Mouse (Mus musculus) hindbrain, embryonic 14.5 days (tissue): Measurements from ENCODE around the gene Cntnap1. TPM values are rescaled to one million over a fixed set of nuclear protein-coding genes. Genes with fewer than 3 reads are reported as not detected.
"Not testable (repeated sequence)": the region's sequence is repeated elsewhere in the genome, so short reads cannot be mapped to it uniquely, and the experiment has no call there.

Source experiments
- ATAC-seq: fragments of 200-750 bp; cut with Nextera tagmentation; 2 replicates; pipeline ENCODE4 v1.8.0; 2017; ENCODE audit warnings: moderate number of reproducible peaks, mild to moderate bottlenecking, moderate TSS enrichment, moderate library complexity; ENCODE audit not compliant: low FRiP score
- DNase-seq: peaks from one replicate; pipeline ENCODE4 v3.0.0-alpha.2; 2015; ENCODE audit warnings: low spot score
- H3K27ac ChIP-seq: fragments of 300-500 bp; sonication (generic); 2 replicates; pipeline ENCODE4 v1.5.1; 2014; ENCODE audit warnings: mild to moderate bottlenecking, moderate library complexity
- H3K27me3 ChIP-seq: fragments of 300-500 bp; sonication (generic); 2 replicates; pipeline ENCODE4 v1.6.1; 2014; ENCODE audit warnings: mild to moderate bottlenecking, low read length, mixed read lengths; ENCODE audit not compliant: control insufficient read depth, insufficient read depth
- H3K36me3 ChIP-seq: fragments of 300-500 bp; sonication (generic); replicated peaks from 2 replicates; pipeline ENCODE4 v1.6.1; 2014; ENCODE audit not compliant: control insufficient read depth, insufficient read depth
- H3K4me1 ChIP-seq: fragments of 300-500 bp; sonication (generic); replicated peaks from 2 replicates; pipeline ENCODE4 v1.6.1; 2014; ENCODE audit warnings: antibody characterized with exemption, low read length, mixed read lengths; ENCODE audit not compliant: control insufficient read depth, insufficient read depth
- H3K4me2 ChIP-seq: fragments of 300-500 bp; sonication (generic); replicated peaks from 2 replicates; pipeline ENCODE4 v1.6.1; 2014; ENCODE audit warnings: mild to moderate bottlenecking, moderate library complexity
- H3K4me3 ChIP-seq: fragments of 300-500 bp; sonication (generic); replicated peaks from 2 replicates; pipeline ENCODE4 v1.5.1; 2014; ENCODE audit warnings: mild to moderate bottlenecking, low read length
- H3K9ac ChIP-seq: fragments of 300-500 bp; sonication (generic); 2 replicates; pipeline ENCODE4 v1.6.1; 2014
- H3K9me3 ChIP-seq: fragments of 300-500 bp; sonication (generic); 2 replicates; pipeline ENCODE4 v1.6.1; 2016; ENCODE audit warnings: low read length; ENCODE audit not compliant: control insufficient read depth
- WGBS: fragments of 180-500 bp; shearing (Covaris S2); extraction: QIAGEN DNeasy Blood & Tissue Kit; methylation state at CpG from one replicate; pipeline ENCODE4 v1.1.7; 2014; 5-methylcytosine and 5-hydroxymethylcytosine counted together
- polyA plus RNA-seq: library from polyadenylated mRNA; unstranded; fragments of >200 nt; fragmentation: Nextera tagmentation; extraction: Ambion mirVana; gene quantifications from 2 replicates; pipeline ENCODE4 v1.2.1, GENCODE M21; 2014

Cntnap1 gene
- polyA plus RNA-seq, 1 experiment from 2014 or later, result 6.5 TPM

DNA sequence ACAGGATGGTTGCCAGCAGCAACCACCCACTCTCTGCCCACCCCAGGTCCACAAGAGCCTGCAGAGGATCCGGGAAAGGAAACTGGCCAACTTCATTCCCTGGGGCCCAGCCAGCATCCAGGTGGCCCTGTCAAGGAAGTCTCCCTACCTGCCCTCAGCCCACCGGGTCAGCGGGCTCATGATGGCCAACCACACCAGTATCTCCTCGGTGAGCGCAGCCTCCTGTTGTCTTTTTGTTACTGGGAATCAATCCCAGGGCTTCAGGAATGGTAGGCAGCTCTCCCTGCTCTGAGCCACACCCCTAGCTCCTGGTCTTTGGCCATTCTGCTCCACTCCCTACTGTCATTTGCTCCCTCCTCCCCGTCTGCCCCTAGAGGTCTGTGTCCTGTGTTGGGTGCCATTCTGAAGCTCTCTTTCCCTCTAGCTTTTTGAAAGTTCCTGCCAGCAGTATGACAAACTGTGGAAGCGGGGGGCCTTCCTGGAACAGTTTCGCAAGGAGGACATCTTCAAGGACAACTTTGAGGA lies 9.3 kb upstream of the Cntnap1 start:
- H3K36me3 ChIP-seq, result peaks cover 37% of the 10 kb centered on the region
- peaks cover 45% of the 10 kb centered on the region for H3K27me3 ChIP-seq

DNA sequence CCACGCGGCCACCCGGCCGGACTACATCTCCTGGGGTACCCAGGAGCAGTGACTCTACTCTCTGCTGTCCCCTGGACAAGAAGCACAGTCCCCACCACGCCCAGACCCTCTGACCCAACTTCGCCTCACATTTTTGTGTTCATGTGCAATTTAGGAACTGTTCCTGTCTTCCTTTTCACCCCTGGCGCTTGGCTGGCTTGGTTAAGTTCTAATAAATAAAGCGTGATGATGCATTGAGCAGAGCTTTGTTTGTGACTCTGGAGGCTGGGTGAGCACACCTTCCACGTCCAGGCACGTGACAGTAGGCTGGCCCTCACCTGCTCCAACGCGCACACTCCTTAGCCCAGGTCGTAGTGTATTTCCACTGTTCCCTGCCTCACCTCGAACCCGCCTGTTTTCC lies 8.8 kb upstream of the Cntnap1 start:
- Histone ChIP-seq H3K36me3 (peaks cover 42% of the 10 kb centered on the region), H3K27me3 (peaks cover 50% of the 10 kb centered on the region), H3K4me2 (no peak overlapping the region), H3K9me3 (no peaks in the 10 kb centered on the region), H3K4me1 (peaks cover 6% of the 10 kb centered on the region; the same call in 1 of the 2 replicates), H3K9ac (no peak overlapping the region), H3K4me3 (no peak overlapping the region), H3K27ac (no peak overlapping the region)
- DNase-seq (no peak), ATAC-seq (no peak)
- WGBS, result 89% methylated on average over 15 of the region's 15 CpGs

More for the DNA sequence above, 9.3 kb upstream of the Cntnap1 start:
- H3K9me3 ChIP-seq, H3K4me3 ChIP-seq, H3K9ac ChIP-seq, H3K4me1 ChIP-seq, H3K4me2 ChIP-seq, DNase-seq, H3K27ac ChIP-seq, ATAC-seq: not testable (repeated sequence)
- 75% methylated on average over 5 of the region's 8 CpGs for WGBS

DNA sequence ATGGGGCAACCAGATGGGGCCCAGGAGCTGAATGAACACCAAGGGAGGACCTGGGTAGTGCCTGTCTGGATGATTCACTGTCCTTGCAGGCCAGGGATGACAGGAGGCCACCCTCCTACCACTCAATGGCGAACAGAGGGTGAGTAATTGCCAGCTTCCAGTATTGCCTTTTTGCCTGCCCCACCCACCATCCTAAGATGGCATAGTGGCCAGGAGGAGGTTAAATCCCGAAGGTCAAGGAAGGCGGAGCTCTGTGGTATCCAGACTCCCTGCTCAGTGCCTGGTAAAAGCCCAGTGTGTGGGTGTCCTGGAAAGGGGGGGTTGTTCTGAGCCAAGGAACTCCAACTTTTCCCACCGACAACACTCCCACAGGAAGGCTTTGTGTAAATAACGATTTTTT lies 8.0 kb upstream of the Cntnap1 start:
- peaks cover 49% of the 10 kb centered on the region for H3K36me3 ChIP-seq
- H3K27me3 ChIP-seq, result peaks cover 56% of the 10 kb centered on the region

DNA sequence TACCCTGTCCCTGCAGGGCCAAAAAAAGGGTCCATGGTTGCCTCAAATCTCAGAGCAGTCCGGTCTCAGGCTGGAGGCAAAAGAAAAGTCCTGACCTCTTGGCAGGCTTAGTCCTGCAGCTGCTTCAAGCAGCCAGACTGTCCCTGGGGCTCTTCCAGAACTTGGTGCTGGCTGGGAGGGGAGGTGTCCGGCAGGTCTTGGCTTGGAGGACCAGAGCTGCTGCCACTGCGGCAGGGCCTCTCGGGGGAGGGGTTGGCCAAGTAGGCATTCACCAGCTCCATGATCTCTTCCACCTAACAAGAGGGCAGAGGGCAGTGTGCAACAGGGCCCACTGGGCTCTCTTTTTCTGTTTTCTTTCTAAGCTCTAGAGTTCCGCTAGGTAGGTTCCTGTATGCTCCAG lies 7.6 kb upstream of the Cntnap1 start:
- H3K27ac ChIP-seq, result no peak overlapping the region
- DNase-seq (no peak), ATAC-seq (no peak)
- peaks cover 58% of the 10 kb centered on the region for H3K27me3 ChIP-seq
- H3K9me3 ChIP-seq, result no peaks in the 10 kb centered on the region
- peaks cover 6% of the 10 kb centered on the region; the same call in 1 of the 2 replicates for H3K4me1 ChIP-seq
- no peak overlapping the region for H3K4me2 ChIP-seq
- WGBS, result 55% methylated on average over 5 of the region's 5 CpGs
- peaks cover 54% of the 10 kb centered on the region for H3K36me3 ChIP-seq
- H3K9ac ChIP-seq, result no peak overlapping the region
- H3K4me3 ChIP-seq, result no peak overlapping the region

More for the DNA sequence above, 8.0 kb upstream of the Cntnap1 start:
- WGBS, result 53% methylated on average over 5 of the region's 5 CpGs
- ATAC-seq (no peak), DNase-seq (no peak)
- Histone ChIP-seq H3K4me1 (peaks cover 6% of the 10 kb centered on the region; the same call in 1 of the 2 replicates), H3K9me3 (no peaks in the 10 kb centered on the region), H3K4me3 (no peak overlapping the region), H3K9ac (no peak overlapping the region), H3K27ac (no peak overlapping the region), H3K4me2 (no peak overlapping the region)

DNA sequence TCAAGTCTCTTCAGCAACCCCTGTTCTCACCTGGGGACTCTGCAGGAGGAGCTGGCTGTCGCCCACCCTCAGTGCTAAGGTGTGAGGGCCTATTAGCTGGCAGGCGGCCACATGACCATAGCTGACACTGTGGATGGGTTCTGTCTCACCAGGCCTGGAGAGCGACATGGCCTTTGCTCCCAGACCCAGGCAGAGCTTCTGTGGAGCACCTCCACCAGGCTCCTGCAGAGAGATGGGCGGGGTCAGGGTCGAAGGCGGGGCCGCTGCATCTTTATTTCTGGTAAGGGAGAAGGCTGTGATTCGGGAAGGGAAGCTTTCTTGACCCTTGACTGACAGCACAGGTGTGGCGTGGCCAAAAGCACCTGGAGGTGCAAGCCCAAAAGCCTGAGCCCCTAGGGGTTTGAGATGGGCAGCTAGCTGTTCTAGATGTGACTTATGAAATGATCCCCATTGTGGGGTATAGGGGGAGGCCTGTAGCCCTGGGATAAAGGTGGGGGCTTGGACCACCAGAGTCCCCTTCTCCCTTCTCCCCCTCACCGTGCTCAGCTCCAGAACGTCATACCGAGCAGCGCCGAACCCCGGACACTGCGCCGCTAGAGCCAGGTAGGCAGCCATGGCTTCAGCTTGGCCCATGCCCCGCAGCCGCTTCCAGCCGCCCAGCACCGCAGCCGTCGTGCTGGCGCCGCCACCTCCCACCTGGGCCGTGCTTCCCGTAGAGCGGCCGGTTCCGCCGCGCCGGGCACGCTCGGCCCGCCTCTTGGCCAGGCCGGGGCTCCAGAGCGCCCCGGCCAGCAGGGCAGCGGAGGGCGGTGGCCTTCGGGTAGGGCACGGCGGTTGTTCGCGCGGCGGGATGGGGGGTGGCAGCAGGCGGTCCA lies 6.6 kb upstream of the Cntnap1 start:
- H3K9ac ChIP-seq, result no peak overlapping the region; the same call in 1 of the 2 replicates
- no peaks in the 10 kb centered on the region for H3K9me3 ChIP-seq
- no peak for DNase-seq
- H3K4me3 ChIP-seq, result peak overlapping the region; percentile 20
- peak overlapping the region; percentile 38 for H3K4me2 ChIP-seq
- H3K27me3 ChIP-seq, result peaks cover 67% of the 10 kb centered on the region
- 19% methylated on average over 49 of the region's 49 CpGs for WGBS
- peaks cover 57% of the 10 kb centered on the region for H3K36me3 ChIP-seq
- H3K27ac ChIP-seq, result no peak overlapping the region
- peaks cover 6% of the 10 kb centered on the region; the same call in 1 of the 2 replicates for H3K4me1 ChIP-seq
- ATAC-seq, result no peak; the same call in 1 of the 2 replicates

DNA sequence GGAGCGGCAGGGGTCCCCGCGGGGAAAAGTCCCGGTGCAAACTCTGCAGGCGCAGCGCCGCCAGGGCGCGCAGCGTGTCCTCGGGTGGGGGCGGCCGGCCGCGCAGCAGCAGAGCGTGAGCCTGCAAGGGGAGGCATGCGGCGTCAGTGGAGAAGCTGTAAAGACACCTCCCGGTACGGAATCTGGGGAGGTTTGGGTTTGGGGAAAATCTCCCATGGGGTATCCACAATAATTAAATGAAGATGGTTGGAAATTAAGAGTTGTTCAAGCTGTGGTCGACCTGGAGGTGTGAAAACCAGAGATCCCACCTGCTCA lies 6.0 kb upstream of the Cntnap1 start:
- WGBS, result 9% methylated on average over 21 of the region's 21 CpGs
- ATAC-seq, result no peak
- H3K9me3 ChIP-seq, result no peaks in the 10 kb centered on the region
- H3K4me1 ChIP-seq, result peaks cover 12% of the 10 kb centered on the region; the same call in 1 of the 2 replicates
- H3K4me3 ChIP-seq, result peak overlapping the region; percentile 20
- no peak overlapping the region; the same call in 1 of the 2 replicates for H3K9ac ChIP-seq
- H3K4me2 ChIP-seq, result peak overlapping the region; percentile 38
- peaks cover 57% of the 10 kb centered on the region for H3K36me3 ChIP-seq
- no peak overlapping the region for H3K27ac ChIP-seq
- DNase-seq, result no peak
- H3K27me3 ChIP-seq, result peaks cover 73% of the 10 kb centered on the region

DNA sequence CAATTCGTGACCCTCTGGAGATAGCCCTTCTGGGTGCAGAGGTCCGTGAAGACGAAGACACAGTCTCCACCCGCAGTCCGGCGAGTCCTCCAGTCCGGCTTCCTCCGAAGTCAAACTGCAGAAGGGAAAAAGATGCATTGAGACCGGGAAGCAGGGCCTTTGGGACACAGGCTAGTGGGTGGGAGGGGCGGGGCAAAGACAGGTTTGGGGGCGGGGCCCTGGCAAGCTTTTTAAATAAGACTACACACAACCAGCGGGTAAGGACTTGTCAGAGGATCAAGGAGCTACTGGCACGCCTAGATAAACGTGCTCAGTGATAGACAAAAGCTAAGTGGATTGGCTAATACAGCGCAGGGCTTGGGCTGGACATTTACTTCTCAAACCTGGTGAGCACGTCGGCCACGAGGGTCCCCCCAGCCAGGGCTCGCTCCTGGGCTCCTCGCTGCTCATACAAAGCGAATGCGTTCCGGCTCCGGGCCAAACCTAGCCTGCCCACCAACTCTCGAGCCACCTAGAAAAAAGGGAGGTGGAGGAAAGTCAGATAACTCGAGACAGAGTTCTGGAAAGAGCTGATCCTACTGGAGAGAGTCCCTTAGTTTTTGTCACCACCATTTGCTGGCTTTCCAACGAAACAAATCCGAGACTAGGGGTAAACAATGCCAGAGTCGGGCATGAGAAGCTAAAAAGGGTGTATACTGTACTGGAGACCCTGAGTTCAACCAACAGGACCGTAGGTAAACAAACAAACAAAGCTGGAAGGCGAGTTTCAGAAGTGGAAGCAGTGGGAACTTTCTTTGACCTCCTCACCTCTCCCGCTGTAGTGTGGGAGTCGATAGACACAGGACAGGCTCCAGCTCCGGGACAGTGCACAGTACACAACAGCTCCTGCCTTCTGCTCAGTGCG lies 5.4 kb upstream of the Cntnap1 start:
- Histone ChIP-seq H3K27me3 (peaks cover 75% of the 10 kb centered on the region), H3K4me3 (peak overlapping the region; percentile 20; the same call in 1 of the 2 replicates), H3K27ac (no peak overlapping the region), H3K4me1 (peaks cover 18% of the 10 kb centered on the region), H3K9ac (no peak overlapping the region), H3K9me3 (no peaks in the 10 kb centered on the region), H3K36me3 (peaks cover 57% of the 10 kb centered on the region), H3K4me2 (no peak overlapping the region; the same call in 1 of the 2 replicates)
- no peak for DNase-seq
- no peak for ATAC-seq
- WGBS, result 24% methylated on average over 35 of the region's 35 CpGs

DNA sequence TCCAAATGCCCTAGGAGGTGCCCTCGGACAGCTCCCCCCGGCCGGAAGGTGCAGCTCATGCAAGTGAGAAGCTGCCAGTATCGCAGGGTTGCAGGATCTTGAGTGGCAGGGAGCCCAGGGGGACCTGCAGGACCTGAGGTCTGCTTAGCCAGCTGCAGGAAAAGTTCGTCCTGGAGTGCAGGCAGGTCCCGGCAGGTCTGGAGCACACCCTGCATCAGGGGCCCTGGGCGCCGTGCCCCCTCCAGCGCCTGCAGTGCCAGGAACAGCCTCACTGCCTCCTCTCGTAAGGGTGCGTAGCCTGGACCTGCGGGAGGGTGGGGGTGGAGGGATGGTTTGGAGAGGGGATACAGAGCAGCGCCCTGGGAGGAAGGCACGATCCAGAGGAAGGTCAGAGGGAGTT lies 4.0 kb upstream of the Cntnap1 start:
- Histone ChIP-seq H3K4me1 (peaks cover 22% of the 10 kb centered on the region), H3K27me3 (peaks cover 75% of the 10 kb centered on the region), H3K9ac (no peak overlapping the region), H3K9me3 (no peaks in the 10 kb centered on the region), H3K4me2 (no peak overlapping the region), H3K4me3 (no peak overlapping the region), H3K36me3 (peaks cover 53% of the 10 kb centered on the region), H3K27ac (no peak overlapping the region)
- ATAC-seq (no peak), DNase-seq (no peak)
- 45% methylated on average over 14 of the region's 14 CpGs for WGBS
